Mouse (Mus musculus) mouse embryonic stem cell (cell line): ENCODE results near the gene Tymp.

Experiments used
- in situ Hi-C, 2 experiments: fragments of 300-500 bp; cut with MboI; formaldehyde crosslinking; loops; 1 replicate in 1 of 2; 3 replicates in 1 of 2; pipeline ENCODE4 v1.14.3; 2019 to 2020; ENCODE audit warnings: low sequenced_read_pairs in 2 of 2, low pct_unique_long_range_greater_than_20kb in 1 of 2, mixed read lengths in 1 of 2; ENCODE audit not compliant: unreplicated experiment in 1 of 2

The Tymp gene

GRCm38 (mm10) chr15:89376957-89377356 lies at the start of gene Tymp:
Gene Tymp, minus strand, starts transcription at chr15:89377039.
- in situ Hi-C loops: no loop called here

GRCm38 (mm10) chr15:89425711-89426121 lies 48.9 kb upstream of the Tymp start, which contains the start of gene Cpt1b:
Gene Cpt1b, minus strand, starts transcription at chr15:89425863.
- in situ Hi-C loops: no loop called here

- in situ Hi-C loops: no loop called here
These were observed 47.8 kb upstream of the Tymp start for GRCm38 (mm10) chr15:89424621-89425020.

- in situ Hi-C loops: no loop called here
These were observed 45.1 kb upstream of the Tymp start for GRCm38 (mm10) chr15:89421938-89422337.

- in situ Hi-C loops: no loop called here
These were observed 38.4 kb upstream of the Tymp start for GRCm38 (mm10) chr15:89415282-89415681.

- in situ Hi-C loops: no loop called here
These were observed 33.3 kb upstream of the Tymp start, which contains the start of gene Syce3 for GRCm38 (mm10) chr15:89410118-89410517. Gene Syce3, minus strand, starts transcription at chr15:89410503.

- in situ Hi-C loops: no loop called here
These were observed 29.9 kb upstream of the Tymp start for GRCm38 (mm10) chr15:89406691-89407090.

GRCm38 (mm10) chr15:89404831-89405623 lies 28.2 kb upstream of the Tymp start:
- in situ Hi-C loops: no loop called here

- in situ Hi-C loops: no loop called here
These were observed 25.6 kb upstream of the Tymp start for GRCm38 (mm10) chr15:89402471-89402870.

- in situ Hi-C loops: no loop called here
These were observed 22.9 kb upstream of the Tymp start for GRCm38 (mm10) chr15:89399716-89400115.

GRCm38 (mm10) chr15:89398146-89398545 lies 21.3 kb upstream of the Tymp start:
- in situ Hi-C loops: no loop called here

GRCm38 (mm10) chr15:89396883-89397282 lies 20.0 kb upstream of the Tymp start:
- in situ Hi-C loops: no loop called here

GRCm38 (mm10) chr15:89390081-89390480 lies 13.2 kb upstream of the Tymp start:
- in situ Hi-C loops: no loop called here

- in situ Hi-C loops: no loop called here
These were observed 10.3 kb upstream of the Tymp start for GRCm38 (mm10) chr15:89387127-89387526.

GRCm38 (mm10) chr15:89384617-89385016 lies 7.8 kb upstream of the Tymp start, which contains the start of gene Klhdc7b:
Gene Klhdc7b, plus strand, starts transcription at chr15:89384917.
- in situ Hi-C loops: no loop called here

GRCm38 (mm10) chr15:89379429-89379828 lies 2.6 kb upstream of the Tymp start:
- in situ Hi-C loops: no loop called here

GRCm38 (mm10) chr15:89378831-89379401 lies 2.1 kb upstream of the Tymp start, which contains the start of gene Odf3b:
Gene Odf3b, minus strand, starts transcription at chr15:89379282.
- in situ Hi-C loops: no loop called here

- in situ Hi-C loops: no loop called here
These were observed 1.3 kb upstream of the Tymp start for GRCm38 (mm10) chr15:89377938-89378828.

- in situ Hi-C loops: no loop called here
These were observed 523 bp upstream of the Tymp start for GRCm38 (mm10) chr15:89377362-89377761.
